Mouse (Mus musculus): Measurements from ENCODE around the gene Srcap. TPM values are rescaled to one million over a fixed set of nuclear protein-coding genes. Genes with fewer than 3 reads are reported as not detected.

Gene Srcap
- total and polyA plus RNA-seq, 2 experiments from 2014 or later, result 16.1 to 29.3 TPM

GRCm38 (mm10) chr7:127511241-127511640, 542 bp upstream of the Srcap start:
- H3K9ac ChIP-seq (replicated peaks; ENCODE audit: low read depth, low read length), result no peak overlapping the region
- 43% methylated on average over 8 of the region's 8 CpGs for WGBS

GRCm38 (mm10) chr7:127512231-127513015, 640 bp downstream of the Srcap start:
- H3K4me3 ChIP-seq (ENCODE audit: low read depth, low read length), result peak overlapping the region; percentile 72

More at GRCm38 (mm10) chr7:127511241-127511640, 542 bp upstream of the Srcap start:
- Histone ChIP-seq H3K4me3 (ENCODE audit: low read depth, low read length) (peak overlapping the region; percentile 72), H3K4me2 (ENCODE audit: low read depth, low read length) (peak overlapping the region; percentile 64), H3K4me1 (ENCODE audit: control insufficient read depth, insufficient read depth) (peaks cover 12% of the 10 kb centered on the region), H3K36me3 (replicated peaks; ENCODE audit: control insufficient read depth, insufficient read depth, low read length) (peaks cover 8% of the 10 kb centered on the region), H3K27me3 (ENCODE audit: control insufficient read depth, insufficient read depth, low read length) (no peaks in the 10 kb centered on the region), H3K9me3 (replicated peaks; ENCODE audit: control insufficient read depth, low read length) (no peaks in the 10 kb centered on the region), H3K27ac (ENCODE audit: low read depth) (peak overlapping the region; percentile 98)
- DNase-seq (ENCODE audit: low spot score) (no peak), ATAC-seq (ENCODE audit: insufficient read depth, low read depth) (no peak)
- TF ChIP-seq EP300 (IDR thresholded peaks at IDR 0.05; ENCODE audit: low read depth) (no peak), CTCF (IDR thresholded peaks at IDR 0.05; ENCODE audit: low read depth) (no peak)

GRCm38 (mm10) chr7:127513016-127513390, 1.2 kb downstream of the Srcap start:
- Histone ChIP-seq H3K27me3 (ENCODE audit: control insufficient read depth, insufficient read depth, low read length) (no peaks in the 10 kb centered on the region), H3K36me3 (replicated peaks; ENCODE audit: control insufficient read depth, insufficient read depth, low read length) (peaks cover 25% of the 10 kb centered on the region), H3K9me3 (replicated peaks; ENCODE audit: control insufficient read depth, low read length) (no peaks in the 10 kb centered on the region), H3K4me3 (ENCODE audit: low read depth, low read length) (peak overlapping the region; percentile 72), H3K9ac (replicated peaks; ENCODE audit: low read depth, low read length) (peak overlapping the region; percentile 70), H3K4me1 (ENCODE audit: control insufficient read depth, insufficient read depth) (peaks cover 12% of the 10 kb centered on the region), H3K4me2 (ENCODE audit: low read depth, low read length) (peak overlapping the region; percentile 64), H3K27ac (ENCODE audit: low read depth) (peak overlapping the region; percentile 98)
- TF ChIP-seq CTCF (IDR thresholded peaks at IDR 0.05; ENCODE audit: low read depth), result no peak
- ATAC-seq (ENCODE audit: insufficient read depth, low read depth) (no peak), DNase-seq (ENCODE audit: low spot score) (no peak)
- 39% methylated on average over 8 of the region's 8 CpGs for WGBS

More at GRCm38 (mm10) chr7:127512231-127513015, 640 bp downstream of the Srcap start:
- Histone ChIP-seq H3K27me3 (ENCODE audit: control insufficient read depth, insufficient read depth, low read length) (no peaks in the 10 kb centered on the region), H3K9ac (replicated peaks; ENCODE audit: low read depth, low read length) (peak overlapping the region; percentile 70), H3K4me2 (ENCODE audit: low read depth, low read length) (peak overlapping the region; percentile 64), H3K9me3 (replicated peaks; ENCODE audit: control insufficient read depth, low read length) (no peaks in the 10 kb centered on the region), H3K36me3 (replicated peaks; ENCODE audit: control insufficient read depth, insufficient read depth, low read length) (peaks cover 19% of the 10 kb centered on the region), H3K4me1 (ENCODE audit: control insufficient read depth, insufficient read depth) (peaks cover 12% of the 10 kb centered on the region), H3K27ac (ENCODE audit: low read depth) (peak overlapping the region; percentile 98)
- WGBS, result 1% methylated on average over 68 of the region's 93 CpGs
- peak; percentile 91 for DNase-seq (ENCODE audit: low spot score)
- peak; percentile 88 for ATAC-seq (ENCODE audit: insufficient read depth, low read depth)
- TF ChIP-seq CTCF (IDR thresholded peaks at IDR 0.05; ENCODE audit: low read depth) (no peak), EP300 (IDR thresholded peaks at IDR 0.05; ENCODE audit: low read depth) (no peak; the same call in 1 of the 2 replicates)

DNA sequence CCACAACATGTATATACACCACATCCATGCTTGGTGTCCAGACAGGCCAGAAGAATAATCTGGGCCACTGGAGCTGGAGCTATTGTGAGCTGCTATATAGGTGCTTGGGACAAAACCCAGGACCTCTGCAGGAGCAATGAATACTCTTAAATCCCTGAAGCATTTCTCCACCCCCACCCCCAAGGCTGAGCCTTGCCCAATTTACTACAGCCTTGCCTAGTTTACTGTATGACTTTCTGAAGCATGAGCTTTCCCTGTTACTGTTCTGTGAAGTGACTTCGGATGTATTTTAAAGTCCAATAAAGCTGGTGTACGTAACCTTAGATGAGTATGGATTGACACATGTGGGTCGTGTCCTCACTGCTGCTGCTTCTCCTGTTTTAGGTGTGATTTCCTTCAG, 2.0 kb downstream of the Srcap start:
- H3K9me3 ChIP-seq (replicated peaks; ENCODE audit: control insufficient read depth, low read length), result no peaks in the 10 kb centered on the region
- peaks cover 25% of the 10 kb centered on the region for H3K36me3 ChIP-seq (replicated peaks; ENCODE audit: control insufficient read depth, insufficient read depth, low read length)
- no peak overlapping the region for H3K9ac ChIP-seq (replicated peaks; ENCODE audit: low read depth, low read length)
- no peak for TF ChIP-seq CTCF (IDR thresholded peaks at IDR 0.05; ENCODE audit: low read depth)
- peak overlapping the region; percentile 64; the same call in 1 of the 2 replicates for H3K4me2 ChIP-seq (ENCODE audit: low read depth, low read length)
- peaks cover 12% of the 10 kb centered on the region for H3K4me1 ChIP-seq (ENCODE audit: control insufficient read depth, insufficient read depth)
- ATAC-seq (ENCODE audit: insufficient read depth, low read depth), result no peak
- no peak for DNase-seq (ENCODE audit: low spot score)
- peak overlapping the region; percentile 98 for H3K27ac ChIP-seq (ENCODE audit: low read depth)
- H3K4me3 ChIP-seq (ENCODE audit: low read depth, low read length), result no peak overlapping the region
- H3K27me3 ChIP-seq (ENCODE audit: control insufficient read depth, insufficient read depth, low read length), result no peaks in the 10 kb centered on the region
- 73% methylated on average over 3 of the region's 3 CpGs for WGBS

DNA sequence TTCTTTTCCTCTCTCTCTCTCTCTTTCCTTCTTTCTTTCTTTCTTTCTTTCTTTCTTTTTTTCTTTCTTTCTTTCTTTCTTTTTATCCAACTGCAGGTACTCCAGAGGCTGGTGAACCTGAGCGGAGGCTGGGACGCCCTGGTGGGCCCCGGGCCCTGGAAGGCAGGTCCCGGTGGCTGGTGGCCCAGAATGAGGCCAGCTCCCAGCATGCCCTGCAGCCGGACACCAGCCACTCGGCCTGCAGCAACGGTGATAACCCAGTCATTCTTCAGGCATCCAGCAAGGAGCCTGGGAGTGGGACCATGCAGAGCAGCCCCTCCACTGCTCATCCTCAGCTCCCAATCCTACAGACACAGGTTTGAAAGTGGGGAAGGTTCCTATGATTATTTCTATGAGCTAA, 4.1 kb downstream of the Srcap start:
- 62% methylated on average over 7 of the region's 7 CpGs for WGBS
- Histone ChIP-seq H3K27me3 (ENCODE audit: control insufficient read depth, insufficient read depth, low read length) (no peaks in the 10 kb centered on the region), H3K4me1 (ENCODE audit: control insufficient read depth, insufficient read depth) (peaks cover 12% of the 10 kb centered on the region), H3K36me3 (replicated peaks; ENCODE audit: control insufficient read depth, insufficient read depth, low read length) (peaks cover 40% of the 10 kb centered on the region), H3K9me3 (replicated peaks; ENCODE audit: control insufficient read depth, low read length) (no peaks in the 10 kb centered on the region), H3K4me3 (ENCODE audit: low read depth, low read length) (no peak overlapping the region), H3K9ac (replicated peaks; ENCODE audit: low read depth, low read length) (no peak overlapping the region), H3K4me2 (ENCODE audit: low read depth, low read length) (no peak overlapping the region), H3K27ac (ENCODE audit: low read depth) (no peak overlapping the region)
- DNase-seq (ENCODE audit: low spot score) (no peak), ATAC-seq (ENCODE audit: insufficient read depth, low read depth) (no peak)
- TF ChIP-seq CTCF (IDR thresholded peaks at IDR 0.05; ENCODE audit: low read depth), result no peak
- no peak for TF ChIP-seq EP300 (IDR thresholded peaks at IDR 0.05; ENCODE audit: low read depth)
